Mouse (Mus musculus) heart, postnatal 4 days (tissue): ENCODE measurements around the gene Nob1. TPM values are rescaled to one million over a fixed set of nuclear protein-coding genes. Genes with fewer than 3 reads are reported as not detected.

Experiments used
- DNase-seq: peaks from one replicate; pipeline ENCODE4 v3.0.0; 2021
- total RNA-seq, 2 experiments: library from RNA; stranded (reverse); gene quantifications; 2 replicates each; pipeline ENCODE4 v1.2.3; 2021

Nob1 gene
- total RNA-seq, 2 experiments from 2014 or later = 31.7 to 37.0 TPM

DNA sequence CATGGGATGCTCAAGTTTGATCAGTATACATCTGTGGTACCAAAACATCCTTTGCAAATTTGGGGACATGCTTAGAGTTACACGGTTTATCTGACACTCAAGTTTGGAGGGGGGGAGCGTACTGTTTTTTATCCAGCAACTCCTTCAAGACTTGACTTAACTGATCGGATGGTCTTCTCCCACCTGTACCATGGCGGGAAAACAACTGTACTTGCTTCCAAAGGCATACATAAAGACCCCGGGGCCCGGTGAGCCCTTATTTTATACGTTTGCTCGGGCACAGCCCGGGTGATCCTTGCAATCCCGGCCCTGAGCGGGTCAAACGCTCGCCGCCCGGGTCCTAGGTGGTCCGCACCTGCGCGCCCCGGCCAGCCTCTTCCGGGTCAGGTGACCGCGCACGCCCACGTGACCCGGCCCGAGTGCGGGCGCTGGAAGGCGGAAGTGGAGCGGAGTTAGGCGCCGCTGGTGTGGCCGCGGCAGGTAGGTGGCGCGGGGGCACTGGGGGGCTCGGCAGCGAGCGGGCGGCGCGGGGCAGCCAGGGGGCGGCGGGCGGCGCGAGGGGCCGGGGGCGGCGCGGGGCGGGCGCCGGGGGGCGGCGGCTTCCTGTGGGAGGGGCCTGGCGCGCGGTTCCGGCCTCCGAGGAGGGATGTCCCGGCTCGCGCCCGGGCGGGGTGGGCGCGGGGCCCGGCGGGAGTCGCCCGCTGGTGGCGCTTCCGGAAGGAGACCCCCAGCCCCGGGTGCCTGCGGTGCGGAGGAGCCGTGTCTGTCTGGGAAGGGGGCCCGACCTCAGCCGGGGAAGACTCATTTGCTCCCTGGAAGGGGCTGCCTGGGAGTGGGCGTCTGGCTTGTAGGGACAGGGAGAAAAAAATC is 11.3 kb upstream of the Nob1 start, which contains the start of gene Wwp2:
Gene Wwp2 (plus strand): TSS at position 404 of the 870 bp plus-strand sequence.
- DNase-seq = peak; percentile 79

DNA sequence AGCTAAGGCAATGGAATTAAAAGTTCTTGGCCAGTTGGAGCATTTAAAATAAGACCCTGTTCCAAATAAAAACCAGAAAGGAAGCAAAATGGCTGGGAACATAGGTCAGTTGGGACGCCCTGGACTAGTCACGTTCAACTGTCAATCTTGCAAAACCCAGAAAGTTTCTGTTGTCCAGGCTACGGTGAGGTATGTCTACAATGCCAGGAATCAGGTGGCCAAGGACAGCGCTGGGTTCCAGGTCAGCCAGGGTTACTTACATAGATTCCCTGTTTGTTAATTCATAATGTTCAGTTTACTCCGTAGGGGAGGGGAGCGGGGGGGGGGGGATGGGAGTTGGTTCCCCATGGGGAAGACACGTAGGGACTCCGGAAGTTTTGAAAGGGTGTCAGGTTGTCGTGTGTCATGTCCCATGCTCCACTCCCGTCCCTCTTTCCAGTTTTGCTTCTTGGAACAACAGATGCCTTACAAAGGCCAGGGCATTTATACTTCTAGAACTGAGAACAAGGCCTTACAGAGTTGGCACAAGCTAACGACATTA is 10.6 kb upstream of the Nob1 start:
- no peak for DNase-seq

DNA sequence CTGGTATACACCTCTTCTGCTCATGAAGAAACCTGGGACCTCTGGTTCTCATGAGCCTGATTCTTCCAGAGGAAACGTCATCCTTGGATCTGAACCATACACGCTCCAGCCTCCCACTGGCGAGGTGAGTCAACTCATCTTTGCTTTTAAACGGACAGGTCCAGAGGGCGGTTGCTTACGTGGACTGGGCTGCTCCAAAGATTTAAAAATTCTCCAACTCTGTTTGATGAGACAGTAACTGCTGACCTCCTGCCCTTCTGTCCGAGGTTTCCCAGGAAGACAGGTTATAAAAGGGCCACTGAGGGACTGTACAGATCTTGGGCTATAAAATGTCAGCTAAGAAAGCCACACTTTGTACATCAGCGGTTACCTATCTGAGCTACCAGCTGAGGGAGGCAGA is 6.0 kb upstream of the Nob1 start:
- DNase-seq = no peak

DNA sequence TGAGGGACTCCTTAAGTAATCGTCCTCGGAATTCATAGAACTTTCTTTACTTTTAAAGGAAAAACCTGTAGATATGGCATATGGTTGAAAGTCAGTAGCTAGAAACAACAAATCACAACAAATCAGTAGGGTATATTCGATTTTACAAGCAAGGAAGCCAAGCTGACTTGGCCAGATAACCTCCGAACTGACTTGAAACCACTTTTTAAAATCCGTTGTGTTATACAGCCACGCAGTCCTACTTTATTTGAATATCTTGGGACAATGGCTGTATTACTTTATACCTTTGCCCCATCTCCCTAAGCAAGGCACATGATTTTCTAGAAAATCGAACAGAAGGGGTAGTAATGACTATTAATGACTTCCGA is 363 bp upstream of the Nob1 start:
- DNase-seq = no peak

DNA sequence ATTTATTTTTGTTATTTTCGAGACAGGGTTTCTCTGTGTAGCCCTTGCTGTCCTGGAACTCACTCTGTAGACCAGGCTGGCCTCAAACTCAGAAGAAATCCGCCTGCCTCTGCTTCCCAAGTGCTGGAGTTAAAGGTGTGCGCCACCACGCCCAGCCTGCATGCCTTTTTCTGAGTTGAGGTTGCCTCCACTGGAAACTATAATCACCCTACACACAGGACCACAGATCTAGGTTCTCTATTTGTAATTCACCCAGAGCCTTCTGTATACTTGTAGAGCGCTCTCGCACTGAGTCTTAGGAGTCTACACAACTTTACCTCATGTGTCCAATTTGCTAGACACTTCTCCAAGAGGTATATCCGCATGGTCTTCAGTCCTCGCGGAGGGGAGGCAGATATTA is 675 bp downstream of the Nob1 start:
- no peak for DNase-seq

DNA sequence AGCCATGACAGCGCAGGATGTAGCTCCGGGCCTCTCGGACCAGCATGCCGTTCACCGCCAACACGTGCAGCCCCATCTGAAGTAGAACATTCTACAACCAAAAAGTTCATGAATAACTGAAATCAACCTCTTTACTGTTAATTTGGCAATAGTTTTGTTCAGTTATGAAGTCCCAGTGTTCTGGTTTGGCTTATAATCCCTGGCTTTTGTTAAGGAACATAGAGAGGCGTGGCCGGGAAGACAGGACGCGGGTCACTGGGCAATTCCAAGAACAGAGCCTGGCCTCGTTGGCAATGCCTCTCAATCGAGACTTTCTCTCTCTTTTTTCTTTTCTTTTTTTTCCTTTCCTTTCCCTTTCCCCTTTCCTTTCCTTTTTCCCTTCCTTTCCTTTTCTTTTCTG is 7.8 kb downstream of the Nob1 start:
- DNase-seq = no peak

DNA sequence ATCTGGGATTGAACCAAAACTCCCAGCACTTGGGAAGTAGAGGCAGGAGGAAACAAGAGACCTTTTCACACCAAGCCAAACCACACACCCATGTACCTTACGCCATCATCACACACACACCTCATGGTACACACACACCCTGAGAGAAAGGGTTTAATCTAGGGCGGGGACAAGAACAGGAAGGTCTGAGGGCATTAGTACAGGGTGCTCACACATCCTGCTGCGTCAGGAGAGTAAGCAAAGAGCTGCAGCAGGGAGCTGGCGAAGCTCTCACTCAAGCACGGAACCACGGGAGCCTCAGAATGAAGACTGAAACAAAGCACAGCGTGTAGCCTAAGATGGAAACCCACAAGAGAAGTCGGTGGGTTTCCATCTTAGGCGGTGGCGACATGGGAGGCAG is 11.0 kb downstream of the Nob1 start:
- DNase-seq = no peak

DNA sequence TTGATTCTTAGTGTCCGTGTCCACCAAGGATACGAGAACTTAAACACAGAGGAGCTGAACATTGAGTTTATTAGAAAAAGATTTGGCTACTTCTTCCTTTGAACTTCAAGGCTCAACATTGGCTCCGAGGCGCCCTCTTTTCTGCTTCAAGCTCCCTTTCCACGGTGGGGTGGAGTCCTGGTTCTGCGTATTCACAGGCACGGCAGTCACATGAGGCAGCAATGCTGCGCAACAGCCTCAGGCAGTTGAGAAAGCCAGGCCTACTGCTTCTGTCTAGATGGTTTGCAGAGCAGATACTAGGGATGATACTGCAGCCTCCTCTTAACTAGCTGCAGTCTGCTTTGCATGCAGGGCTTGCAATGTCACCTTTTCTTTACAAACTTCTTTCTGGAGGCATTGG is 12.3 kb downstream of the Nob1 start:
- no peak for DNase-seq

DNA sequence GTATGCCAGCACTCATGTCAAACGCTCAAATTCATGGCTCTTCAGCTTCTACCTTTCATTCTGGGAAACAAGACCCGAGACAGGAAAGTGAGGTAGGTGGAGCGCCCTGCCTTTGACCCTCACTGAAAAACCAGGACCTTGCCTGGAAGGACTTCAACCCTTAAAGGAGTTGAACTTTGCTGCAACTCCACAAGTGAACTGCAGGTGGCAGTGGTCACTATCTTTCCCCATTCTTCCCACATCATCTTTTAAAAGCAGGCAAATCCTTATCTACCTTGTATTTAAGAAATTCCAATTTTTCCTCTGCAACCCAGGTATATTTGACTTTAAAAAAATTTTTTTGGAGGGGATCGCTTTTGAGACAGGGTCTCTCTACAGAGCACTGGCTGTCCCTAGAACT is 13.5 kb downstream of the Nob1 start:
- no peak for DNase-seq

DNA sequence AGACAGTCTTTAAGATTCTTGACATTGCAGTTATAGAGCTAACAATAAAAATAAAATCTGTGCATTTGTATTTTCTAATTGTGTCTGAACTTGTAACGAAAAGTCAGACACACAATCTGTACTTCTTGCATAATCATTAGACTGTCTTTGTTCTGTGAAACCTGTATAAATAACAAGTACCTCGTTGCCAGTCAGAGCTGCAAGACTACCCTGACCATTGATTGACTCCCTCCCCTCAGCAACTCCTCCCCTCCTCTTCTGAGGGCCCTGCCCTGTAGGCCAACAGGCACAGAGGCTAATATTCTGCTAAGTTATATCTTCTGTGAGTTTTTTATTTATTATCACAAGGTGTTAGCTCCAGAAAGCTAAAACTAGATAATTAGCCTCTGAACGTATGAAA is 18.9 kb downstream of the Nob1 start:
- no peak for DNase-seq

DNA sequence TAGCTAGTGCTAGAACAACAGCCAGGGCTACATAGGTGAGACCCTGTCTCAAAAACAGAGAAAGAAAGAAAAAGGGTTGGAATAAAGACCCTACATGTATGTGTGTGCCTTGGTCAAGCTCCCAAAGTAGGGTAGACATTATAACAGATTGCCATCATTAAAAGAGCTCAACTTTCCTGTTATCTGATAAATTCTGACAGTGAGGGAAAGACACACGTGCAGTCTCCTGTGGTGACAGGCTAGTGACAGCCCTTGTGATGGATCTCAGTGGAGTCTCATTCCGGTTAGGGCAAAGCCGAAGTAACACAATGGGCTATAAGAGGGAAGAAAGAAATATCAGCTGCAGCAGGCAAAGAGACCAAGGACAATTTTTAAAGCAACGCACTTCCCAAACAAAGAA is 20.8 kb downstream of the Nob1 start:
- no peak for DNase-seq

DNA sequence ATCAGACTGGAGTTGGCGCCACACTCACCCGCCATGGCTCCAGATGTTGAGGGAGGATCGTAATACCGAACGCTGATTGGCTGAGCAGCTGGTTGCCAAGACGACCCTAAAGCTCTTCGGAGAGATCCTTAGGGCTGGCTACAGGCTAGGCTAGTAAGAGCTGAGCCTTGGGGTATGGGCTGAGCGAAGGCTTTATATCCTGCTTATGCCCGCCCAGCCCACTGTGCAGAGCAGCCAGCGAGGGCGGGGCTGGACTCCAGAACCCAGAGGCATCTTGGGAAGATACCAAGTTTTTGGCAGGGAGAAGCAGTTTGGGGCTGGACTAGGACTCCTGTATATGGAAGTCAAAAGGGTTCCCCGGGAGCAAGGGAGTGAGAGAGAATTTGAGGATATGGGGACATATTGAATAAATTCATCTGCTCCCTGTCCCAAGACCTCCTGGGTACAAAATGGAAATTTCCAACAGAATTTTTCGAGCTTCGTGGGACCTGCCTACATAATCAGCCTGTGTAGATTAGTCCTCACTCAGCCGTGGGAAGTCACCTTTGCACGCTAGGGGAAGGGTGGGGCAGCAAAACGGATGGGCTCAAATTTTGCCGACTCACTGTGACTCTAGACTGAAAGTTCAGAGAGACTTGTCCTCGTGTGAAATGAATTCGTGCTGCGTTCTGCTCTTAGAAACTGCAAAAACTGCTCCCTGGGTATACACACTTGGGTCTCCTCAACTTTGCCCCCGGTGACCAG is 21.6 kb downstream of the Nob1 start, which contains the start of gene Nqo1:
Gene Nqo1 (minus strand): TSS at position 169 of the 744 bp plus-strand sequence.
- peak; percentile 85 for DNase-seq

DNA sequence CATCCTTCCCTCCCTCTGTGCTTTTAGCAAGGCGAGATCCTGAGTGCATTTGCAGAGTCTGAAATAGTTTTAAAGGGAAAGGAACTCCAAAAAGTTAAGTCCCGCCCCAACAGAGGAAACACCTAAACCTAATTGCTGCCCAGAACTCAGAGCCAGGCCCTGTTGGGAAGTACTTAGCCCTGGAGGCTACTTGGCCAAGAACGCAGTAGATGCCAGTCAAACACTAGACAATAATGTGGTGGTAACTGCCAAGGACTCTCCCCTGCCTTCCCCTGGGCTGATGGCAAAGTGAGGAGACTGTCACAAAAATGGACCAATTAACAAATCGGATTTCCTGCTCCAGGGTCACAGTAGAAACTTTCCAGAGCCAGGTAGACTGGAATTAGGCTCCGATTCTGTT is 23.0 kb downstream of the Nob1 start:
- DNase-seq = no peak

DNA sequence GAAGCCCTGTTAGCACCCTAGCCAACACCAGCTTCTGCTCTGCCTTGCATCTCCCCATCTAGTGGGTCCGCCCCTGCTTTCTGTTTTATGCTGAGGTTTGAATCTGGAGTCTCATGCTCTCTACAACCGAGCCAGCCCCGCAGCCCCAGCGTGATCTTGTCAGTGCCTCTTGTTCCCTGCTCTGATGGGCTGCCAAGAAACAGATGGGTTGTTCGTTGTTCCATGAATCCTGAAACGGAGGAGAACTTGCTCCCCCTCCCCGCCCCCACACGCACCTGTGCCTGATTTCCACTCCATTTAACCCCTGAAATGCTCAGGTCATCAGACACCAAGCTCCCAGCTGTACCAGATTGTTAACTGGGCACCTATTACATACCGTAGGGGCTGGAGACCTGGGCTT is 25.4 kb downstream of the Nob1 start:
- DNase-seq = no peak

DNA sequence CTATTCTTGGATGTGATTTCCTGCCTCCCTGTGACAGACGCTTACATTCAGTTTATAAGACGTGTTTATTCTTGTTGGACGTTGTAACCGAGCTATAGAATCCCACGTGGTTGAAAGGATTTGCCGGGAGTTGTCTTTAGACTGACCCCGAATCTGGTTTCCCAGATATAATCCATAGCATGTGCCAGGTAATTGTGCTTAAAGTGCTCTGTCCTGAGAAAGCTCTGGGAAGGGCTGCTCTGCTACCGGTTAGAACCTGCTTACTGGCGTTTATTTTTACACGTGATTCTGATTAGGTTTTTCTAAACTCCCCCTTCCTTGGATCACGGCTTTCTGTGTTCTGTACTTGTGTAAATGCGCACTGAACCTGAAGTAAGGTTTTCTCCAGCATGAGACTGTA is 27.2 kb downstream of the Nob1 start:
- DNase-seq = no peak

DNA sequence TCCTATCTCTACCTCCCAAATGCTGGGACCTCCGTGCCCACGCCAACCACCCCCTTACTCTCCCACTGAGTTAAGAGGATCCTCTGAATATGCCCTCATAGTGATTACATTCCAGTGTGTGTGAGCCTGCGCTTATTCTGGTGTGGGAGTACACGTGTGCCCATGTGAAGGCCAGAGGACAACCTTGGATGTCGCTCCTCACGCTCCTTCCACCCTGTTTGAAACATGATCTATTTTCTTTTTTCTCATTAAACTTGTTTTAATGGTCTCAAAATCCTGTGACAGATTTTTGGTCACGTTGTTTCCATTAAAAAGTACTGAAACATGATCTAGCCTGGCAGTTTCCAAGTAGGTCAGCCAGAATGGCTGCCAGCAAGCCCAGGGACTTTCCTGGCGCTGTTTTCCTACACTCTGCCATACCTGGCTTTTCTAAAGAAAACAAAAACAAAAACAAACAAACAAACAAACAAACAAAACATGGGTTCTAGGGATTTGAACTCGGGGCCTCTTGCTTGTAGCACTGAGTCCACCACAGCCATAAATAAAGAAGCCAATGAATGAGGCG is 28.7 kb downstream of the Nob1 start:
- no peak for DNase-seq

DNA sequence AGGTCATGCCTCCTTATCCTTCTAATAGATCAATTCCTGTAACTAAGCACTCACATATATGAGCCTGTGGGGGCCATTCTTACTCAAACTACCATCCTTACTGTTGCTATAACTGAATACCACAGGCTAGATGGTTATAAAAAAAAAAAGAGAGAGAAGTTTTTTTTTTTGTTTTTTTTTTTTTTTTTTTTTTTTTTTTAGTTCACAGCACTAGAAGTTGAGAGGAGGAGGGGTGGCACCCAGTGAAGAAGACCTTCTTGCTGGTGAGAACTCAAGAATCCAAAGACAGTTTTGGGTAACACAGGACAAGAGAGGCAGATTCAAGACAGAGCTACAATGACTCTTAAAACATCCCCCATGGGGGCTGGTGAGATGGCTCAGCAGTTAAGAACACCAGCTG is 29.5 kb downstream of the Nob1 start:
- no peak for DNase-seq

DNA sequence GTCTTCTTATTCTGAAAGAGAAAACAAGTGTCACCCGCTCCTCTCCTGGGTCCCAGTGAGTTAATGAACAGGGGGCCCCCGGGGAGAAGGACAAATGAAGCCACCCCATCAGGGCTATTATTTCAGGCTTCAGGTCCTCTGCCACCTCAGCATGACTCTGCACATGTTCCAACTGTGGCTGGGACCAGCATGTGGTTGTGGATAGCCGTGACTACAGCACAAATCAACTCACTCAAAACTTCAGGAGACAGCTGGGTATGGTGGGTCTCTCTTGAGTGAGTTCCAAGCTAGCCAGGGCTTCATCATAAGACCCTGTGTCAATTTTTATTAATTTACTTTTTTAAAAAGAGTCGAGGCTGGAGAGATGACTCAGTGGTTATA is 33.7 kb downstream of the Nob1 start:
- DNase-seq = no peak

DNA sequence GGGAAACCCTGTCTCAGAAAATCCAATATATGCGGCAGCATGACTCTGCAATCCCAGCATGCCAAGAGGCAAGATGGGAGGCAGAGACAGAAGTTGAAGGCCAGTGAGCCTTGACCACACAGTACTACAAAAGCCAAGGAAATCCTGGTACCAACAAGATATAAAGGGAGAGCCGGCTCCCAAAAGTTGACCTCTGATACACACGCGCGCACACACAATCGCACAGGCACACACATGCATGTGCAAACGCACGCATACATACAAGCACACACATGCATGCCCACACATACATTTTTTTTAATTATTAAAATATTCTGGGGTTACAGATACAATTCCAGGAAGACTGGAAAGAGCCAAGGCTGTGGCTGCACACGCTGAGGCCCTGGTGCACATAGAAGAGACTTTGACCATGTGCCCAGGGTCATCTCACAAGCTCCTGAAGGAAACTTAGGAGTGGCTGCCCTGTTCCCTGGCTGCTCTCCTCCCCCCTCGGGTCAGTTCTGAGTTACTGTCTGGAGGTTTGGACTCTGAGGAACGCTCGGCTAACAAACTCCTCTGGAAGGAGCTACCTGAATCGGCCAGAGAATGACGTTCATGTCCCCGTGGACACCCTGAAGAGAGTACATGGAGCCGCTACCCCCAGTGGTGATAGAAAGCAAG is 34.2 kb downstream of the Nob1 start:
- DNase-seq = no peak

DNA sequence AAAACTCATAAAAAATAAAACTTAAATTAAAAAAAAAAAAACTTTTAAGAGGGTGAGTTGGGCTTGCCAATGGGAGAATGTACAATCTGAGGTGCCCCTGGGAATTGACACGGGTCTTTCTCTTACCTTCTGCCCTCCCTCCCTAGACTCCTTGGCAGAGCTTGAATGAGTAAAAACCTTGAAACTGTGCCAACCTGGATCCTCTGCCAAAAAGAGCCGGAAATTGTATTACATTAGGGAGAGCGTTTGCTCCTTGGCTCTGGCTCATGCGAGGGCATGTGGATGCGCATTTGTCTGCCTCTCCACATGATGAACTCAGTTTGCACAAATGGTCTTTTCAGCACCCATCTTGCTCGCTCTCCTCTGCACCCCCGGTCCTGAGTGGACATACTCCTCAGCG is 35.3 kb downstream of the Nob1 start:
- DNase-seq = peak; percentile 85

DNA sequence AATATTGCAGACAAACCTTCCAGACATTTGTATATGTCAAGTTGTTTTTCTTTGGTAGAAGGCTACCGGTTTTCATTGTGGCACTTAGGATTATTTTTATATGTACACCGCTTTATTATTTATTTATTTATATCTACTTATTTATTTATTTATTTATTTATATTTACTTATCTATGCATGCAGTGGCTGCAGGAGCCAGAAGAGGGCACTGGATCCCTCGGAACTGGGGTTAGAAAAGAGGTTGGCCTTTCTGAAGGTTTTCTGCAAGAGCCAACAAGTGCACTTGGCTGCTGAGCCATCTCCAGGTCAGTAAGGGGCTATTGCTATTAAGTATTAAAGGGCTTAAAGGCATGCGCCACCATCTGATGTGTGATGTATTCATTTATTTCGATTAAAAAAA is 37.0 kb downstream of the Nob1 start:
- DNase-seq = peak; percentile 60

DNA sequence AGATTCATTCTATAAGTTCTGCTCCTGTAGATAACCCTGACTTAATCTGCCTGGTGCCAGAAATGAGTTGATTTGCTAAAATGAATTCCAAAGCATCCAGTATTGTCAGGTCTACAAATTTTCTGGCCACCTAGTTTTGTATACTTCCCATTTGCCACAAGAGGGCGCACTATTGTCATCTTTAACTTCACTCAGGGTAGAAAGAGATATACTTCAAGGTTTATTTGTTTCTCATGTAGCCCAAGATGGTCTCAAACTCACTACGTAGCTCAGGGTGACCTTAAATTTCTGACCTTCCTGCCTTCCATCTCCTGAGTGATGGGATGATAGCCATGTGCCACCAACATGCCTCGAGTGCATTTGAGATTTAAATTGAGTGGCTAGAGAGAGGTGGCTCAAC is 38.2 kb downstream of the Nob1 start:
- no peak for DNase-seq

DNA sequence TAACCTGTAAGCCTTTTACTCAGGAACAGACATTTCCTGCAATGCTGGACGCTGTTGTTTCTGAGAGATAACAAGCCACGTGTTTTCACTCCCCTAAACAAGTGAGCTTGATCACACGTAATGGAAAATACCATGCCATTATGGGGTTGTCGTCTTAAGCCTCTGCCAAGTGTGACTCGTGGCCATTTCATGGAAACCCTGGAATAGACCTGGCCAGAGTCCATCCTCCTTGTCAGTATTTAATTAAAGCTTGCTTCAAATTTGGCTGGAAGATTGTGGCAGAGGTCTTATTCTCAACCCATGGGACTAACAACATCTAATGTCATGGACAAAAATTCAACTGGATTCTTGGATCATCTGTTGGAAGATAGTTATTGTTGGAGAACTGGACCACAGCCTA is 38.7 kb downstream of the Nob1 start:
- peak; percentile 84 for DNase-seq
